Mouse (Mus musculus): ENCODE data around the gene N4bp3.

DNA sequence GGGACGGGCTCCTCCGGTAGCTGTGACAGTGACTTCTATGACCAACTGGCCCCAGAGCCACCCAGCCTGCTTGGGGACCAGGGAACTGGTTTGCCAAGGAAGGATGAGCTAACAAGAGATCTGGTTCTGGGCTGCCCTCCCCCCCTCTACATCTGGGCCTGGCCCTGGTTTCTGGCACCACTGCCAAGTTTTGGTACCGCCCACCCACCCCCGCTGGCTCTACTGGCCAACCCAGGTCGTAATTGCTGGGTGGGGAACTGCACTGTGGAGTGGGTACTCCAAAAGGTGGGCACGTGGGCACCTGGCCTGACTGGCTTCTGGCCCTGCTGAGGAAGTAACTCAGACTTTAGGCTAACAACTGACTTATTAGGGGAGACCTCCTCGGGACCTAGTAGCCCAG, 9.9 kb downstream of the N4bp3 start:
- no peak for TF ChIP-seq CTCF (conservative IDR thresholded peaks at IDR 0.05; ENCODE audit: insufficient read depth, insufficient read length, low read depth, low read length)
- TF ChIP-seq POLR2A (IDR thresholded peaks at IDR 0.05; ENCODE audit: low read depth, low read length) = no peak

Measured in kidney, adult 2 months (tissue).